Mouse (Mus musculus) adrenal gland, adult 2 months (tissue): ENCODE results near the gene Gm49405. TPM values are rescaled to one million over a fixed set of nuclear protein-coding genes. Genes with fewer than 3 reads are reported as not detected.
"Not testable (repeated sequence)": the region's sequence is repeated elsewhere in the genome, so short reads cannot be mapped to it uniquely, and the experiment has no call there.

Experiments
- DNase-seq: peaks from one replicate; pipeline ENCODE4 v3.0.0; 2021
- long read RNA-seq: library from polyadenylated mRNA; stranded (forward); transcript quantifications from one replicate; pipeline ENCODE4 v2.0.0, GENCODE M21; 2021
- polyA plus RNA-seq: library from polyadenylated mRNA; depleted of rRNA; stranded (reverse); fragments of >200 nt; gene quantifications from 2 replicates; pipeline ENCODE4 v1.2.3, GENCODE M21; 2012; rRNA removed
- total RNA-seq, 2 experiments: library from RNA; stranded (reverse); gene quantifications; 2 replicates each; pipeline ENCODE4 v1.2.3; 2021

Gm49405 gene
- total RNA-seq (under 1 TPM; 0.55 to 0.69 TPM), polyA plus RNA-seq (1.3 and 2.0 TPM in 2 replicates)
- long read RNA-seq = 0 reads

GRCm38 (mm10) chr19:4000119-4000900, at the start of gene Gm49405, which contains the start of gene Nudt8:
Gene Gm49405, plus strand, starts transcription at chr19:4000626.
Gene Nudt8, plus strand, starts transcription at chr19:4000580.
- DNase-seq = peak; percentile 97

- no peak for DNase-seq
Observed at GRCm38 (mm10) chr19:3951461-3951860, 49.0 kb upstream of the Gm49405 start.

GRCm38 (mm10) chr19:3952099-3952498, 48.3 kb upstream of the Gm49405 start:
- no peak for DNase-seq

- no peak for DNase-seq
Observed at GRCm38 (mm10) chr19:3955033-3955432, 45.4 kb upstream of the Gm49405 start.

GRCm38 (mm10) chr19:3955804-3956203, 44.6 kb upstream of the Gm49405 start:
- no peak for DNase-seq

GRCm38 (mm10) chr19:3957296-3958036, 43.0 kb upstream of the Gm49405 start:
- not testable (repeated sequence) for DNase-seq

GRCm38 (mm10) chr19:3958470-3958869, 42.0 kb upstream of the Gm49405 start, which contains the start of gene Aldh3b3:
Gene Aldh3b3, plus strand, starts transcription at chr19:3958645.
- DNase-seq = no peak

- DNase-seq = no peak
Observed at GRCm38 (mm10) chr19:3959030-3959429, 41.4 kb upstream of the Gm49405 start.

- DNase-seq = no peak
Observed at GRCm38 (mm10) chr19:3960211-3960610, 40.2 kb upstream of the Gm49405 start.

GRCm38 (mm10) chr19:3961805-3962204, 38.6 kb upstream of the Gm49405 start:
- DNase-seq = not testable (repeated sequence)

- DNase-seq = no peak
Observed at GRCm38 (mm10) chr19:3962469-3962868, 38.0 kb upstream of the Gm49405 start.

GRCm38 (mm10) chr19:3964030-3964429, 36.4 kb upstream of the Gm49405 start:
- DNase-seq = no peak

GRCm38 (mm10) chr19:3966330-3967075, 33.9 kb upstream of the Gm49405 start:
- no peak for DNase-seq

GRCm38 (mm10) chr19:3967258-3967657, 33.2 kb upstream of the Gm49405 start:
- DNase-seq = no peak

GRCm38 (mm10) chr19:3972229-3972628, 28.2 kb upstream of the Gm49405 start, which contains the start of gene Aldh3b2:
Gene Aldh3b2, plus strand, starts transcription at chr19:3972328.
- no peak for DNase-seq

GRCm38 (mm10) chr19:3974608-3975007, 25.8 kb upstream of the Gm49405 start:
- not testable (repeated sequence) for DNase-seq

- no peak for DNase-seq
Observed at GRCm38 (mm10) chr19:3975866-3976265, 24.6 kb upstream of the Gm49405 start.

- DNase-seq = peak; percentile 75
Observed at GRCm38 (mm10) chr19:3980309-3980708, 20.1 kb upstream of the Gm49405 start.

- no peak for DNase-seq
Observed at GRCm38 (mm10) chr19:3980917-3981316, 19.5 kb upstream of the Gm49405 start.

GRCm38 (mm10) chr19:3983527-3984200, 16.8 kb upstream of the Gm49405 start:
- no peak for DNase-seq

- peak; percentile 79 for DNase-seq
Observed at GRCm38 (mm10) chr19:3985261-3985681, 15.2 kb upstream of the Gm49405 start.
